Mouse (Mus musculus): ENCODE data around the gene Vmn1r113. TPM values are rescaled to one million over a fixed set of nuclear protein-coding genes. Genes with fewer than 3 reads are reported as not detected.
"Not testable (repeated sequence)": the region's sequence is repeated elsewhere in the genome, so short reads cannot be mapped to it uniquely, and the experiment has no call there.

Gene Vmn1r113
- total RNA-seq (2021) = not detected
- long read RNA-seq, experiment 1 = 0 reads
- long read RNA-seq, experiment 2 = 0 reads

- intact Hi-C loops (cut with DNase I) = not testable (repeated sequence)
Observed at GRCm38 (mm10) chr7:20786985-20787384, at the start of gene Vmn1r113. Vmn1r113 (plus strand) TSS chr7:20787285.

GRCm38 (mm10) chr7:20770885-20771284 lies 16.2 kb upstream of the Vmn1r113 start, which contains the start of gene Vmn1r112:
Vmn1r112 (plus strand) TSS chr7:20771185.
- intact Hi-C loops (cut with DNase I) = not testable (repeated sequence)

More at GRCm38 (mm10) chr7:20786985-20787384, at the start of gene Vmn1r113:
- DNase-seq (ENCODE audit: low spot score in 2 of 2) = not testable (repeated sequence)

GRCm38 (mm10) chr7:20812086-20812485 lies 25.0 kb downstream of the Vmn1r113 start, which contains the start of gene Vmn1r114:
Vmn1r114 (minus strand) TSS chr7:20812186.
- DNase-seq (ENCODE audit: low spot score in 2 of 2); intact Hi-C loops (cut with DNase I): not testable (repeated sequence)

More at GRCm38 (mm10) chr7:20770885-20771284, 16.2 kb upstream of the Vmn1r113 start, which contains the start of gene Vmn1r112:
- not testable (repeated sequence) for DNase-seq (ENCODE audit: low spot score in 2 of 2)

Other genes starting within 250 kb of the Vmn1r113 start
- not detected for gene Gm5726, start 241.5 kb upstream of the Vmn1r113 start, total RNA-seq (2021)
- gene Gm4141, start 211.0 kb upstream of the Vmn1r113 start, total RNA-seq (2021) = not detected
- not detected for gene Gm4513, start 188.3 kb upstream of the Vmn1r113 start, total RNA-seq (2021)
- not detected for gene Vmn1r107, start 118.4 kb upstream of the Vmn1r113 start, total RNA-seq (2021)
- gene Vmn1r111, start 84.1 kb upstream of the Vmn1r113 start, total RNA-seq (2021) = not detected
- gene Gm10668, start 56.7 kb upstream of the Vmn1r113 start, total RNA-seq (2021) = not detected
- not detected for gene Vmn1r112, start 16.1 kb upstream of the Vmn1r113 start, total RNA-seq (2021)
- gene Vmn1r114, start 24.9 kb downstream of the Vmn1r113 start, total RNA-seq (2021) = not detected
- not detected for gene Vmn1r115, start 57.7 kb downstream of the Vmn1r113 start, total RNA-seq (2021)
- not detected for gene Vmn1r116, start 85.0 kb downstream of the Vmn1r113 start, total RNA-seq (2021)
- not detected for gene Vmn1r117, start 96.8 kb downstream of the Vmn1r113 start, total RNA-seq (2021)
- gene Vmn1r118, start 125.1 kb downstream of the Vmn1r113 start, total RNA-seq (2021) = not detected
- not detected for gene Vmn1r119, start 225.2 kb downstream of the Vmn1r113 start, total RNA-seq (2021)